Mouse (Mus musculus): ENCODE data around the gene Top2b. TPM values are rescaled to one million over a fixed set of nuclear protein-coding genes. Genes with fewer than 3 reads are reported as not detected.

The Top2b gene
- polyA plus RNA-seq, 1 experiment = 1.7 TPM

- peak overlapping the region; percentile 92 for H3K4me3 ChIP-seq (ENCODE audit: low read depth, low read length)
- no peaks in the 10 kb centered on the region for H3K27me3 ChIP-seq (ENCODE audit: control insufficient read depth, insufficient read depth, low read length)
- peak overlapping the region; percentile 97 for H3K27ac ChIP-seq (ENCODE audit: insufficient read depth, low read depth, low read length)
- 1% methylated on average over 16 of the region's 16 CpGs for whole genome bisulfite sequencing
- TF ChIP-seq POLR2A (IDR thresholded peaks at IDR 0.05; ENCODE audit: low read depth, low read length) = no peak
- TF ChIP-seq CTCF (IDR thresholded peaks at IDR 0.05; ENCODE audit: extremely low read depth, insufficient read length, insufficient replicate concordance, low read depth, low read length) = no peak
- H3K36me3 ChIP-seq (ENCODE audit: control insufficient read depth, insufficient read depth, low read length) = no peaks in the 10 kb centered on the region
- peaks cover 4% of the 10 kb centered on the region for H3K4me1 ChIP-seq (ENCODE audit: control insufficient read depth, insufficient read depth, insufficient read length, low read length)
Observed at GRCm38 (mm10) chr14:16366174-16366889, 1.4 kb downstream of the Top2b start.

- 27% methylated on average over 2 of the region's 2 CpGs for WGBS
- peaks cover 4% of the 10 kb centered on the region for H3K4me1 ChIP-seq (ENCODE audit: control insufficient read depth, insufficient read depth, insufficient read length, low read length)
- H3K27ac ChIP-seq (ENCODE audit: insufficient read depth, low read depth, low read length) = no peak overlapping the region
- TF ChIP-seq POLR2A (IDR thresholded peaks at IDR 0.05; ENCODE audit: low read depth, low read length) (no peak), CTCF (IDR thresholded peaks at IDR 0.05; ENCODE audit: extremely low read depth, insufficient read length, insufficient replicate concordance, low read depth, low read length) (no peak)
- H3K27me3 ChIP-seq (ENCODE audit: control insufficient read depth, insufficient read depth, low read length) = no peaks in the 10 kb centered on the region
- no peaks in the 10 kb centered on the region for H3K36me3 ChIP-seq (ENCODE audit: control insufficient read depth, insufficient read depth, low read length)
- no peak overlapping the region for H3K4me3 ChIP-seq (ENCODE audit: low read depth, low read length)
Observed at GRCm38 (mm10) chr14:16366986-16367385, 2.0 kb downstream of the Top2b start.

- H3K27me3 ChIP-seq (ENCODE audit: control insufficient read depth, insufficient read depth, low read length) = no peaks in the 10 kb centered on the region
- no peak for TF ChIP-seq CTCF (IDR thresholded peaks at IDR 0.05; ENCODE audit: extremely low read depth, insufficient read length, insufficient replicate concordance, low read depth, low read length)
- TF ChIP-seq POLR2A (IDR thresholded peaks at IDR 0.05; ENCODE audit: low read depth, low read length) = no peak
- no peak overlapping the region for H3K4me3 ChIP-seq (ENCODE audit: low read depth, low read length)
- no peak overlapping the region for H3K27ac ChIP-seq (ENCODE audit: insufficient read depth, low read depth, low read length)
- no peaks in the 10 kb centered on the region; the same call in 1 of the 2 replicates for H3K4me1 ChIP-seq (ENCODE audit: control insufficient read depth, insufficient read depth, insufficient read length, low read length)
- no peaks in the 10 kb centered on the region for H3K36me3 ChIP-seq (ENCODE audit: control insufficient read depth, insufficient read depth, low read length)
Observed at GRCm38 (mm10) chr14:16372761-16373160, 7.8 kb downstream of the Top2b start.

DNA sequence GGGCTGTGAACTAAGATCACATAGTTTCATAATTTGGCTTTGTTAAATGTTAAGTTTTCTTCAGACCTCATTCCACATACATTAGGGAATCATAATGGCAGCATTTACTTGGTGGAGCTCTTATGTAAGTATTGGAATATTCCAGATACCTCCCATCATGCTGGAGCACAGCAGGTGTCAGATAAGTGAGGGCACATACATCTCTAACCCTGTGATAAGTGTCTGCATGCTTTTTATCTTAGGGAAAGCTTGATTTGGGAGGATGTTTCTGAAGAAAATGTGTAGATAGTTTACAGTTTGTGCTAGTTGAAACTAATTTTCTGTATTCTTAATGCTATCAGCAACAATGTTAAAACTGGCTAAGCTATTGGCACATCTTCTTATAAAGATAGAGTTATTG, 8.2 kb downstream of the Top2b start:
- H3K36me3 ChIP-seq (ENCODE audit: control insufficient read depth, insufficient read depth, low read length) = no peaks in the 10 kb centered on the region
- no peaks in the 10 kb centered on the region for H3K4me1 ChIP-seq (ENCODE audit: control insufficient read depth, insufficient read depth, insufficient read length, low read length)
- no peak overlapping the region for H3K27ac ChIP-seq (ENCODE audit: insufficient read depth, low read depth, low read length)
- no peaks in the 10 kb centered on the region for H3K27me3 ChIP-seq (ENCODE audit: control insufficient read depth, insufficient read depth, low read length)
- no peak overlapping the region for H3K4me3 ChIP-seq (ENCODE audit: low read depth, low read length)
- TF ChIP-seq POLR2A (IDR thresholded peaks at IDR 0.05; ENCODE audit: low read depth, low read length) (no peak), CTCF (IDR thresholded peaks at IDR 0.05; ENCODE audit: extremely low read depth, insufficient read length, insufficient replicate concordance, low read depth, low read length) (no peak)

- H3K27ac ChIP-seq (ENCODE audit: insufficient read depth, low read depth, low read length) = no peak overlapping the region
- 11% methylated on average over 2 of the region's 2 CpGs for WGBS
- no peaks in the 10 kb centered on the region for H3K27me3 ChIP-seq (ENCODE audit: control insufficient read depth, insufficient read depth, low read length)
- no peaks in the 10 kb centered on the region for H3K4me1 ChIP-seq (ENCODE audit: control insufficient read depth, insufficient read depth, insufficient read length, low read length)
- H3K36me3 ChIP-seq (ENCODE audit: control insufficient read depth, insufficient read depth, low read length) = peaks cover 3% of the 10 kb centered on the region
- no peak for TF ChIP-seq POLR2A (IDR thresholded peaks at IDR 0.05; ENCODE audit: low read depth, low read length)
- no peak overlapping the region for H3K4me3 ChIP-seq (ENCODE audit: low read depth, low read length)
Observed at GRCm38 (mm10) chr14:16379917-16380570, 15.1 kb downstream of the Top2b start.

DNA sequence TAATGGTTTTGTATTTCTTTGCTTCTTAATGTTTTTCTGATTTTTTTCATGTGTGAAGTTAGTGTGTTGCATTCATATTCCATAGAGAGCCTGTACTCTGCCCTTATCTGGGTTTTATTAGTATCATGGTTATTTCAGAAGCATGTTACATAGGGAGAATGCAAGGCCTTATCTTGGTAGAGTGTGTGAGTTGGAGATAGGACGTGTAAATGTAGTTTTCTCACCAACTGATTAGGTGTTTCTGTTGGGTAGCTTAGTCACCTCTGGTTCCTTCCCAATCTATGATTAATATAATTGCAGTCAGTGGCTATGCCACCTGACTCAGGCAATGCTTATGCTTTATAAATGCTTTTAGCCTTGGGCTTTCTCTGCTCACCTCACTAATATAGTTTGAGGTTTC, 19.8 kb downstream of the Top2b start:
- no peaks in the 10 kb centered on the region for H3K27me3 ChIP-seq (ENCODE audit: control insufficient read depth, insufficient read depth, low read length)
- 16% methylated on average over 1 of the region's 1 CpGs for WGBS
- H3K27ac ChIP-seq (ENCODE audit: insufficient read depth, low read depth, low read length) = no peak overlapping the region
- H3K4me1 ChIP-seq (ENCODE audit: control insufficient read depth, insufficient read depth, insufficient read length, low read length) = no peaks in the 10 kb centered on the region
- no peak overlapping the region for H3K4me3 ChIP-seq (ENCODE audit: low read depth, low read length)
- peaks cover 9% of the 10 kb centered on the region for H3K36me3 ChIP-seq (ENCODE audit: control insufficient read depth, insufficient read depth, low read length)
- no peak for TF ChIP-seq CTCF (IDR thresholded peaks at IDR 0.05; ENCODE audit: extremely low read depth, insufficient read length, insufficient replicate concordance, low read depth, low read length)
- TF ChIP-seq POLR2A (IDR thresholded peaks at IDR 0.05; ENCODE audit: low read depth, low read length) = no peak

GRCm38 (mm10) chr14:16405187-16405586, 40.2 kb downstream of the Top2b start:
- no peak for TF ChIP-seq CTCF (IDR thresholded peaks at IDR 0.05; ENCODE audit: extremely low read depth, insufficient read length, insufficient replicate concordance, low read depth, low read length)
- no peak for TF ChIP-seq POLR2A (IDR thresholded peaks at IDR 0.05; ENCODE audit: low read depth, low read length)
- Histone ChIP-seq H3K4me3 (ENCODE audit: low read depth, low read length) (no peak overlapping the region), H3K4me1 (ENCODE audit: control insufficient read depth, insufficient read depth, insufficient read length, low read length) (no peaks in the 10 kb centered on the region), H3K27ac (ENCODE audit: insufficient read depth, low read depth, low read length) (no peak overlapping the region), H3K27me3 (ENCODE audit: control insufficient read depth, insufficient read depth, low read length) (no peaks in the 10 kb centered on the region), H3K36me3 (ENCODE audit: control insufficient read depth, insufficient read depth, low read length) (peaks cover 19% of the 10 kb centered on the region)
- 91% methylated on average over 4 of the region's 4 CpGs for WGBS

Measured in small intestine, adult 2 months (tissue).